Mouse (Mus musculus) embryo, embryonic 11.5 days (tissue): ENCODE results near the gene Gna11.

Experiments
- DNase-seq: peaks from one replicate; pipeline ENCODE4 v3.0.0-alpha.2; 2012; ENCODE audit warnings: low read depth, low spot score

Gna11 gene

DNA sequence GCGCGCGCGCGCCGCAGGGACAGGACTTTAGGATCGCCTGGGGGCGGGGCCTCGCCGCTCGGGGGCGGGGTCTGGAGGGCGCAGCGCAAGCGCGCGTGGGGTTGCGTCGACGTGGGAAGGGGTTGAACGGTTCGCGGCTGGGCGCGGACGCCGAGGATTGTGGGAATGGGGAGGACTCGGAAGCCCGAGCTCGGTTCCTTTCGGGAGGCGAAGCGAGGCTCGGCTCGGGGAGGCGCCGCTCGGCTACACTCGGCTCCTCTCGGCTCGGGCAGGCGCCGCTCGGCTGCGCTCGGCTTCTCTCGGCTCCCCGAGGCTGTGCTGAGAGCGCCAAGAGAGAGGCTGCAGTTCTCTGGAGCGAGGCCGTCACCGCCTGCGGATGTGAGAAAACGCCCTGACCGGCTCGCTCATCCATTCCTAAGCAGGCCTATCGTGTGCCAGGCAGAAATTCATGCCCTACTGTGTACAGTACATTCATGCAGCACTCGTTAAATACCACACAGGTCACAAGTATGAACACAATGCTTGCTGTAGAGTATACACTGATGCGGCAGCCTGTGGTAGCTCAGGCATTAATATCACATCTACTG lies at the start of gene Gna11:
Gna11 (minus strand) TSS at position 30 of the 587 bp plus-strand sequence.
- peak; percentile 99 for DNase-seq

DNA sequence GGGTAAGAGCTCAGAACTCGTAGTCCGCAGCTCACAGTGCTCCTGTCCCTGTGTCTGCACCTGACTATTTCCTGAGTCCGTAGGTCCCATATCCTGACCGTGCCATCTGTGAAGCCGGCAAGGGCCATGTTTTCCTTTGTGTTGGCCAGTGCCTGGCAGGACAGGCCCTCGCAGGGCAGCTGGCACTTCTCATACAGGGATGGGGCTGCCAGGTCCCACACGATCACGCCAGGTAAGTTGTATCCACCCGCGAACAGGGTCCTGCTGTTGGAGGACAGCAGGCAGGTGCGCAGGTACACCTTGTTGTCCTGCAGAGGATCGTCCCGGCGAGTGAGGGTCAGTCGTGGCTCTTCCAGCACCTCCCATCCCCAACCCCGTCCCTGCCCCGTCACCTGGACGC lies 48.9 kb upstream of the Gna11 start:
- DNase-seq: no peak

DNA sequence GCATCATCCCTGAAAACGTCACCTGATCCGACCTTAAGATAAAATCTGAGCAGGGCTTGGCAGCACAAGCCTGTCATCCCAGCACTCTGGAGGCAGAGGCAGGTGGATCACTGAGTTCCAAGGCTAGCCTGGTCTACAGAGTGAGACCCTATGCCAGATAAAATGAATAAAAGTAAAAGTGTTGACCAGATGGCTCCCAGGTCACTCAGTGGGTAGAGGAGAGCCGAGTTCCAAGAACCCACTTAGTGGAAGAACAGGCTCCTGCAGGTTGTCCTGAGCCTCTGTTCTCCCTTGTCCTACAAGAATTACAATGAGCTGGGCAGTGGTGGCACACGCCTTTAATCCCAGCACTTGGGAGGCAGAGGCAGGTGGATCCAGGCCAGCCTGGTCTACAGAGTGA lies 48.2 kb upstream of the Gna11 start:
- no peak for DNase-seq

DNA sequence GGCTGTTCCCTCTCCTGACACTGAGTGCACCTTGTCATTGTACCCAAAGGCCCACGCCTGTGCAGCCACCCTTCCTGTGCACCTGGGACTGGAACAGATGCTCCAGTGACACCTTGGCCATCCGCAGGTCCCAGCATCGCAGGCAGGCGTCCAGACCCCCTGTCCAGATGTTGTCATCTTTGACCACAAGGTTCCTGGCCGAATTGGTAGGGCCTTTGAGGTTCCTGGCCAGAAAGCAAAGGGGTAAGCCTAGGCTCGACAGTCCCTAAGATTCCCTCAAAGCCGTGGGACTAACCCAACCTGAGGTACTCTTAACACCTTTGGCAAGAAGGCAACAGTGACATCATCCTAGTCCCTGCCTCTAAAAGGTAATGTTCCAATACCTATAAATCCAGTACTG lies 47.6 kb upstream of the Gna11 start:
- no peak for DNase-seq

DNA sequence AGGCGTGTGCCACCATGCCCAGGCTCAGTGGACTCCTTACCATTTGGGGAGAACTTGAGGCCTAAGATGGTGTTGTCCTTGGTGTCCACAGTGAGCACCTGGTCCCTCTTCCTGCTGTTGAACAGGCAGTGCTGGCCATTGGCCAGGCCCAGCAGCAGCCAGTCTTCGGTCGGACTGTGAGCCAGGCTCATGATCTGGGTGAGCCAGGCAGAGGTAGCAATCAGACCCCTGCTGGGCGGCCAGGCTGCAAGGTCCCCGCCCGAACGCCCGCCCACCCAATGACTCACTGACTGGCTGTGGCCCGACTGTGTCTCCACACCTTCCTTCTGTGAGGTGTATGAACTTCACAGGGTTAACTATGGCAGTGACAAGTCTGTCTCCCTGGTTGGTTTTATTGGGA lies 46.9 kb upstream of the Gna11 start:
- DNase-seq: no peak

DNA sequence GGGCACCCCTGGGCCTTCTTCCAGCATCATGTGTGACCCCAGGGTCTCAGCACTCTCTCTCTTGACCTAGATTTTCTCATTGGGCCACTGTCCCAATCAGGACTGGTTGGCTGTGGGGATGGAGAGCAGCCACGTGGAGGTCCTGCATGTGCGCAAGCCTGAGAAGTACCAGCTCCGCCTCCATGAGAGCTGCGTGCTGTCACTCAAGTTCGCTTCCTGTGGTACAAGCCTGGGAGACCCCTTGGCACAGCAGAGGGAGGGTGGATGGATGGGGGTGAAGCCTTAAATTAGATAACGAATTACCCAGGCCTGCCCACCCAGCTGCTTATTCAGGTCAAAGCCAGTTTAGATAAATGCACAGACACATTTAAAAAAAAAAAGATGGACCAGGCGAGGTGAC lies 43.7 kb upstream of the Gna11 start:
- DNase-seq: no peak

DNA sequence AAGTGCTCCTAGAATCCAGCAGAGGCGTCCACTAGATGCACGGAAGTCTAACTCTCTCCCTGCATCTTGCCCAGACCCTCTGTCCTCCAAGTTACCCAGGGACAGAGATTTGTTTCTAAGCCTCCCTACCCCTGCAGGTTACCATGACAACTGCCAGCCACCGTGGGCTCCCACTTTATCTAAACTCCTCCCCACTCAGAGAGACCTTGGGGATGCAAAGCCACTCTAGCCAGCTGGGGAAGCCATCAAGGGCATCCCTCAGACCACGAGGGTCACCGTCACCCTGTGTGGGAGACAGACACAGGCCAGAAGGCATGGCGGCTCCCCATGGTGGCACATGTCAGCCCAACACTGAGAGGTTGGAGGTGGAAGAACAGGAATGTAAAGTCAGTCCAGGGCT lies 38.4 kb upstream of the Gna11 start:
- DNase-seq: no peak

DNA sequence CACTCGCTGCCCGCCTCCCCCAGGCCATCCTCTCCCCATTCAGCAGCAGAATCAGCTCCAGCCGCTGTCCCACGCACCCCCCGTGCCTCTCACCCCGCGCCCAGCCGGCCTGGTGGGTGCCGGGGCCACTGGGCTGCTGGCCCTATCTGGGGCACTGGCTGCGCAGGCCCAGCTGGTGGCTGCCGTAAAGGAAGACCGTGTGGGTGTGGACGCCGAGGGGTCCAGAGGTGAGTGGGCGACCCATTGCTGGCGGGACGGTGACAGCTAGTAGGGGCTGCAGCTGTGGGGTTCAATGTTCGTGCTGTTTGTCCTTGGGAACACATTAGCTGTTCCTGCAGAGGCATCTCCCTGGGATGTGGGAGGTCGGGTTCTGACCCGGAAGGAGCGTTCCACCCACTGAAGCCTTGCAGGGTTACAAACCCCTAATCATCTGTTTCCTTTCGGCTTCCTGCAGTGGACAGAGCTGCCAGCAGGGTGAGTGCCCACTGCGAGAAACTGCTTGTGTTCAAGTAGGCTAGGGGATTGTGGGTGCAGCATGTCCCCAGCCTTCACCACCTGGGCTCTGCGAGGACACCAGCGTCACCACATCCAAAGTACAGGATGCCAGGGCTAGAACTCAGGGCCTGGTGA lies 35.6 kb upstream of the Gna11 start:
- no peak for DNase-seq

DNA sequence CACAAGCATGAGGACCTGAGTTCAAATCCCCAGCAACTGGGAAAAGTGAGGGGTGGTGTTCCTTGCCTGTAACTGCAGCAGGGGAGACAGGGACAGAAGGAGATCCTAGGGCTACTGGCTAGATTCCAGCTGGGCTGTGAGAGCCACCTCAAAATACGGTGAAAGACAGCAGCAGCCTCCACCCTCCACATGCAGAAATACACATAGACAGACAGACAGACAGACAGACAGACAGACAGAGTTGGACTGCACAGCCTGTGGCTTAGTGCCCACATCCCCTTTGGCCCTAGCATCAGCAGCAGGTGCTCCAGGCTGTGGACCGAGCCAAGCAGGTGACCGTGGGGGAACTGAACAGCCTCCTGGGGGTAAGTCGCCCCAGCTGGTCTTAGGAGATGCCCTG lies 35.0 kb upstream of the Gna11 start:
- no peak for DNase-seq

DNA sequence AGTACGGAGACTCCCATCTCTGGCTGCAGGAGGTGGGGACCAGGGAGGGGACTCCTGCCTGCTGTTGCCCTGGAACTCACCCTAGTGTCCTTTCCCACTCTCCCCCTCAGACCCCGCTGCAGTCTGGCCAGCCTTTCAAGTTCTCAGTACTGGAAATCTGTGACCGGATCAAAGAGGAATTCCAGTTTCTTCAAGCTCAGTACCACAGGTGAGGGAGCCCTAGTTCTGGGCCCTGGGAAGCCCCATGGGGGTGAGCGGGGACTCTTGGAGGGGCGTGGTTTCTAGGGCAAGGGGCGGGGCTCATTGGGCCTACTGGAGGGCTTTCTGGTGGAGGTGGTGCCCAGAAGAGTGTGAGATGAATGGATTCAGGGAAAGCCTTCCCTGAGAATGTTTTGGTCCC lies 30.7 kb upstream of the Gna11 start:
- DNase-seq: no peak

DNA sequence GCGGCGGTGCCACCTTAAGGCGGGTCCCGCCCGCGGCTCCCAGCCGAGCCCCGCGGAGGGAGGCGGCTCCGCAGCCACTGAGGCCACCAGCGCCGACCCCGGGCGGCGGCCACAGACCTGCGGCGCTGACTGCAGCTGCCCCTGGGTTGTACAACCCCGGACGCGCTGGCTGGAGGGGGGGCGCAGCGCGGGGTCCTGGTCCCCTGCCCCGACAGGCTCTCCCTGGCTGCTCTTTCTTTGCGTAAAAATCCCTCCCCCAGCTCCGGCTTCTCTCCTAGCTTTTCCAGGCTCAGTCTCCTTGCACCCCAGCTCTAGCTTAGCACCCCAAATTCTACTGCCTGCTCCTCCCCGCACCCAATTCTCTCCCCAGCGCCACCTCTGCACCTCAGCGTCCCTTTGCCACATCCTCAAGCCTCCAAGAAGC lies 30.2 kb upstream of the Gna11 start:
- no peak for DNase-seq

DNA sequence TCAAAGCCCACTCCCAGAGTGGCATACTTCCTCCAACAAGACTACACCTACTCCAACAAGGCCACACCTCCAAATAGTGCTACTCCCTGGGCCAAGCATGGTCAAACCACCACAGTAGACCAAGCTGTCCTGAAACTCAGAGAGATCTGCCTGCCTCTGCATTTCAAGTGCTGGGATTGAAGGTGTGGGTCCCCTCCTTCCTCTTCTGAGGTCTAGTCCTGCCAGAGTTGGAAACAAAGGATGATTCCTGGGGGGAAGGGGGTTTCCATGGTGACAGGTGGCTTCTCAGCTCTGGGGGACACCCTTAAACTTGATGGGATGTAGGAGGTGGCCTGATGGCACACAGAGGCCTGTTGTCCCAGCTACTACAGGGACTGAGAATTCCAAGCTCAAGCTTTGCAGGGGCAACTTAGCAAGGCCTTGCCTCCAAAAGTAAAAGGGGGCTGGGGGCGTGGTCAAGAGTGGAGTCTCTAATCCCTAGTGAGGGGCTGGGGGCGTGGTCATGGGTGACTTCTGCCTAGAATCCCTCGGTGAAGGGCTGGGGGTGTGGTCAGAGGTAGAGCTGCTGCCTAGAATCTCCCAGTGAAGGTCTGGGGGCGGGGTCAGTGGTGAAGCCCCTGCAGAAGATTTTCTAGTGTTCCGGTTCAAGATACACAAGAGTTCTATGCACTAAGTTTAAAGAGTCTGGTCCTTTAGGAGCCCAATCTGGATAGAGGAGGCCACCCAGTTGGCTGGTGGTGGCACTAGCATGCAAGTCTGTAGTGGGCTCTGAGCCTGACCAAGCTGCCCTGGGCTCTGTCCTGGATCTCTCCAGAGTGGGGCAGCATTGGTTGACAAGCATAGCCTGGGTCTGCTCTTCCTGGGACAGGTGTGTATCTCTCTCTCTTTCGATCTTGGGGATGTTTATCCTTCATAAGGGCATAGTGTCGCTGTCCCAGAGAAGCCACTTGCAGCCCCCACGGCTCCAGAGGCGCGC lies 29.4 kb upstream of the Gna11 start, which contains the start of gene Tle2:
Tle2 (plus strand) TSS at position 481 of the 976 bp plus-strand sequence.
- DNase-seq: no peak

DNA sequence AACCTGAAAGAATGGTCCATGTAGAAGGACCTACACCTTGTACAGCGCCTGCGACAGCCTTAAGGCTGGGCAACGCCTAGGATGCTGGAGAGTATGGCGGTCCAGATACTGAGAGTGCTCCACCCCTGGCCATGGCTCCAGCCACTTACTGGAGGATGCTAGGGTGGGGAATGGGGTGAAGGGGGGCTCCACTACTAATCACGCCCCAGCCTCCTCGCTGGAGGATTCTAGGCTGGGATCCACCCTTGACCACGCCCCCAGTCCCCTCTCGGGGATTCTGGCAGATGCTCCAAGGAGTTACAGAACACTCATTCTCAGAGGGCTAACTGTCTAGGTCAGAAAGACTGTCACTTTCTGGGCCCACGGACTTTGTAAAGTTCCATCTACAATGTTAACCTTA lies 28.0 kb upstream of the Gna11 start:
- DNase-seq: no peak

DNA sequence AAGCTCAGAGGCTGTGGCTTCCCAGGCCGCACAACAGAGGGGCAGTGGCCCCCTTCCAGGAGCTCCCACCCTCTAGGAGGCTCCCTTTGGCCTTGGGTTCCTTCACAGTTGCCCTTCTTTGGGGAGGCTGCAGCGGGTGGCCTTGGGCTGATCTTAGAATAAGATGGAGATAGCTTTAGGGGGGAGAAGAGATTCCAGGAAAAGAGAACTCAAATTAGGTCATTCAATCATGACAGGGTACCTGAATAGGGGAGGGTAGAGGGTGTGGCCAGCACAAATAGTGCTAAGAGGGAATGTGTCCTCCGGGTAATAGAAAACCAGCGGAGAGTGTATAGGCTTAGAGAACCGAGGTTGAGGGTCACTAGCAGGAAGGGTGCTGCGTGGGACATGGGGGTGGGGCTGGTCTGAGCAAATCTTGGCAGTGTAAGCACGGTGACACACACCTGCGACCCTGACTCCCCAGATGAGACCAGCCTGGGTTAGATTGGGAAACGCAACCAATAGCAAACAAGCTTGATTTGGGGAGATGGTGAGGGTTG lies 27.2 kb upstream of the Gna11 start:
- DNase-seq: no peak

DNA sequence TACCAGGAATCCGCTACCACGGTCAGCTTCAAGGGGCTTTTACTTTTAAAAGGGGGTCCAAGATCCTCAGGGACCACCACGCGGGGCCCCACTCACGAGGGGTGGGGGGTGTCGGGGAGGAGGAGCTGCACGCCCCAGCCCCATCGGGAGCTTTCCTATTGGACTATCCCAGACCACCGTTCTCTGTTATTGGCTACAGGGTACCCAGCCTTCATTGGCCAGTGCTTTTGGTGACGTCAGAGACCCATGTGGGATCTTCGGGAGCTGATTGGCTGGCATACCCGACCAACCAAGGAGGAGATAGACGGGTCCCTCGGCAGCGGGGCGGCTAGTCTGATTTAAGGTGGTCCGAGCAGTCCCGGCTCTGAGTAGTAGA lies 26.5 kb upstream of the Gna11 start:
- DNase-seq: peak; percentile 94

DNA sequence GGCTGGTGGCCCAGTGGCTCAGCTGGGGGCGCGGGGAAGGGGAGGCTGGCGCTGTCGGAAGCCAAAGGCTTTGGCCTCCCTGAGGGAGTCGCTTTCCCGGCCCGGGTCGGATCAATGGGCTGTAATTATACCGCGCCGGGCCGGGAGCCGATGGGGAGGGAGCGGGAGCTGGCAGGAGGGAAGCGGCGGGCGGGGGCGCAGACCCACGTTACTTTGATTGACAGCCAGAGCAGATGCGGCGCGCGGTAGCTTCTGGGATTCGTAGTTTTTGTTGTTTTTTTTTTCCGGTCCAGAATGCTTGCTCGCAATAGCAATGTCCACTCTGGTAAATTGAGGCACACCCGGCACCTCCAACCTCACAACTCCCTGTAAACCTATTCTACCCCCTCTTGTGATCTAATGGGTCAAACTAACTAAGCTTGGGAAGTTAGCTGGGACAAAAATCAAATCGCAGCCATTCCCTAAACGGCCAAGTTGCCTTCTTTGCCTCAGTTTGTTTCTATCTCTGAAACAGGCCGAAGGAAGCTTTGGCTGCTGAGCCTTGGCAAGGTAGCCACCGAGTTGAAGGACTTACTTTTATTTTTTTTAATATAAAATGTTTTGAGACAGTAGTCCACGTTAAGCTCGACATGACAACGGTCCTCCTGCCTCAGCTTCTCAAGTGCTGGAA lies 26.0 kb upstream of the Gna11 start:
- DNase-seq: peak; percentile 89

DNA sequence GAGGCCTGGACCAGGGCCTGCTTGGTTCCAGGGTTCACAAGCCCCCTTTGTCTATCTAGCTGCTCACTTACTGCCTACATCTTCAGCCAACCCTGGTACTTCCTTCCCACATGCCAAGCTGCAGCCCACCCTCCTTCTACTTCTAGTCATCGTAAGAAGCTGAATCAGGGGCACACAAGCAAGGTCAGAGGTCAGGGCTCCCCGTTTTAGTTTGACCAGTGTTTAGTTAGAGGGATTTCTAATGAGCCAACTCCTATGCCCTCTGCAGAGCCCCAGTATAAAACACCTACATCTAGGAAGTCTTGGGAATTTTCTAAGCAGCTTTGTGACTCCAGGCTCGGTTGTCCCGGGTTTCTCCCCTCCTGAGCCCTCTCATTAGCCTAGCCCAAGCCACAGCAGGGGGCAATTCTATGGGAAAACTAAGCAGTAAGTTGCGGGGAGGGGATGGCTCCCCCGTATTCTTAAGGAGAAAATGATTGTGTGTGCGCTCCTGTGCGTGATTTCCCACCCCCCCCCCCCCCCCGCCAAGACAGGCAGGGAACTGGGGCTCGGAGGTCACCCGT lies 25.3 kb upstream of the Gna11 start:
- DNase-seq: no peak

DNA sequence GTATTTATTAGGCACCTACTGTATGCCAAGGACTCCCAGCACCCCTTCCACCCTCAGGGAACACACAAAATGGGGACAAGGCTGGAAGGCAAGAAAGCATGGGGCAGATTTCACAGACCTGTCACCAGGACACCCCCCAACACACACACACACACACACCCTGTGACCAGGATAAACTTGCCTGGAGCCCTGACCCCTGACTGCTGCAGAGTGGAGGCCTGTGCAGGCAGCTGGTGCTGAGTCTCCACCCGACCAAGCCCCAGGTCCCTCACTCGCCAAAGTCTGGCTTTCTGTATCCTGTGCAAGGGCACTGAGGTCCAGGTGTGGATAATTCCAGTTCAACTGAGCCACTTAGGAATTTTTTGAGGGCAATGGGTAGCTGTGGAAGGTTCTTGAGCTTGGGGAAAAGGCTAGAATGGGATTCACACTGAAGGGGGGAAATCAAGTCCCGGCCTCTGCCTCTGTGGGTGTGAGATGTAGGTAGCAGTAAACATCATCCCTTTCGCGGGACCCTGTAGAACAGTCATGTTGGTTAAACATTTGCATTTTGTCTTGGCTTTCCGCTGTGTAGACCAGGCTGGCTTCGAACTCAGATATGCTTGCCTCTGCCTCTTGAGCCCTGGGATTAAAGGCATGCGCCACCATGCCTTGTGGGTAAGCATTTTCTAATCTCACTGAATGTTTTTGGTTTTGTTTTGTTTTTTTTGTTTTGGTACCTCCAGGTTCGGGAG lies 24.7 kb upstream of the Gna11 start:
- no peak for DNase-seq

DNA sequence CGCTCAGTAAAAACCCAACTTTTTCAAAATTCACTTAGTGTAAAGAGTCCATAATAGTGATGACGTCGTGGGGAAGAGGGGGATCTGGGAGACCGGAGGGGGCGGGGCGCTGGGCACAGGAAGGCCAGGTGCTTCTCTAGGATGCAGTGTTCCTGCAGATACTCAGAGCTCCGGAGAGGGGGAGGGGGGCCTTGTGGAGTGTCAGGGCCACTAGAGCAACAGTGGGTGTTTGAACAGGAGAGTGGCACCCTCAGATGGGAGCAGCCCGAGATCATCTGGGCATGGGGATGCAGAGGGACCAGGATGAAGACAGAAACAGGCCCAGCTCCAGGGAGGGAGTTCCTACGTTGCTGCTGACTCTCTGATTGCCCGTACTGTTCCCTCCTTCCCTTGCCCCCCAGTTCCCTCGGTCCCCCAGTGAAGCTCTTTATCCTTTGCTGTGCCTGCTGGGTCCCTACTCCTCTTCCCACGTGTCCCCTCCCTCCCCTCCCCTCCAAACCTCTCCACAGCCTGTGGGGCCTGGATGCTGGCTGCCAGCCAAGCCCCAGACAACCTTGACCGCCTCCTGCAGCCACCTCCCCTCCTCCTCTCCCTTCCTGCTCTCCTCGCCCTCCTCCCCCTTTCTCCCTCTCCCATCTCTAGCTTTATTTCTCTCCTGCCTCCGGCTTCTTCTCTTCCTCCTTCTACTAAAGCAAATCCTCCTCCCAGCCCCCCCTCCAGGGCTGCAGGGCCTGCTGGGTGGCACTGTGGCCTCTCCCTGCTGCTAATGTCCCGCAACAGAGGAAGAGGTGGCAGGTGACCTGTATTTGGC lies 23.6 kb upstream of the Gna11 start:
- DNase-seq: no peak
